Mouse (Mus musculus): ENCODE data around the gene Zfp458.

Zfp458 gene

GRCm38 (mm10) chr13:67278314-67278713 is at the start of gene Zfp458:
TSS of gene Zfp458 (minus strand) at chr13:67278466.
- in situ Hi-C loops (cut with MboI; ENCODE audit: unreplicated experiment in 2 of 2): no loop called here

- in situ Hi-C loops (cut with MboI; ENCODE audit: unreplicated experiment in 2 of 2): loop anchor here in 1 of 2 experiments (10.0 kb wide), 1 partner anchor 182 kb away; the partner anchor contains the start of gene Zfp759
Measured at GRCm38 (mm10) chr13:67306718-67307117, 28.5 kb upstream of the Zfp458 start.

DNA sequence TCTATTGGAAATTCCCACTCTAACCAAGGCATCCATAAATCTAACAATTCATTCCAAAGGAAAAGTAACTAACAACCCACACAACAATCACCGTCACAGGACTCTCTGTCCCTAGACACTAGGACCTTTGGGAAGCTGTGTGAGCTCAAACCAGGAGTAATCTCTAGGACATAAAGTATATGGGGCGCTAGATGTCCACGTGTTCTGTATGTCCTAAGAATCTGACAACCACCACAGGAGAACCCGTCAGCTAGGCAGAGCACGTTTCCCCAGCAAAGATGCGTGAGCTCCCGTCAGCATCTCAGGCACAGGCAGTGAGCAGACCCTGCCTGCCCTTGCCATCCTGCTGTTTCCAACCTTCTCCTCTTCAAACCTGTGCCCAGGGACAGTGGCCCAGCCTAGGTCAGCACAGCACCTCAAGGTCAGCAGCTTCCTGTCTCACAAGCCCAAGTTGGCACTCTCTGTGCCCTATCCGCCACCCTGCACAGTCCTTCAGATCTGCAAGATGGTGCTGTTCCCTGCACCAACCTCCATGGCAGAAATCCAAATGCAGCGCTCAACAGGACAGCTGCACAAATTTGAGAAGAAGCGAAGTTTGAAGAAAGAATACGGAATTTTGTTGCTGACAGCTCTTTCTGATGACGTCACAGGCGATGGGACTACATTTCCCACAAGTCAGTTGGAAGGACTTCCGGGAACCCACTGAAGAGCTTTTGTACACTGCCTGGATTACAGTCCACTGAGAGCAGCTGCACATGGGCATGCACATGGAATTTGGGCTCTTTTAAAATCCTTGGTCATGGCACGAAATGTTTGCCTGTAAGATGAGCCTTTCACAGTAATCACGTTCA is 27.8 kb upstream of the Zfp458 start, which contains the start of gene Zfp457:
Gene Zfp457 (minus strand): TSS at position 664 of the 851 bp plus-strand sequence.
- in situ Hi-C loops (cut with MboI; ENCODE audit: unreplicated experiment in 2 of 2): loop anchor here in 1 of 2 experiments (10.0 kb wide), 1 partner anchor 181 kb away; the partner anchor contains the start of gene Zfp759

DNA sequence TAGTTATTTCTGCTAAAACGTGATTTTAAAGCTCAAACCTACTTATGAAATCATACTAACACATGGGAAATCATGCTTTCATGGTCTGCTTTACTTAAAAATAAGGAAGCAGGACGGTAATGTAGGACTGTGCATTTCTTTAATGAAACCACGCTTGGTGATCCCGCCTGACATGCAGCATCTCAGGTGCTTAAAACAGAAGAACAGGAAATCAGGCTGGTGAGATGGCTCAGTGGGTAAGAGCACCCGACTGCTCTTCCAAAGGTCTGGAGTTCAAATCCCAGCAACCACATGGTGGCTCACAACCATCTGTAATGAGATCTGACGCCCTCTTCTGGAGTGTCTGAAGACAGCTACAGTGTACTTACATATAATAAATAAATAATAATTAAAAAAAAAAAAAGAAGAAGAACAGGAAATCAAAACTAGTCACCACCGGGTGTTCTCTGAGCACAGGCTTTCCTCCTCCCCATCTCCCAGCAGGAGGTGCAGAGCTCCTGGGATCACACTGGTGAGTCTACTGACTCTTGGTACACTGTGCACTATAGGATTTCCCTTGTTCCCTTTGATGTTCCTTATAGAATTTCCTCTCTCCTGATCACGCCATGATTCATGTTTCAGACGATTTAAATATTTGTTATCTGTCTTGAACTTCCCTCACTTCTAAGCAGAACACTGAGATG is 8.7 kb downstream of the Zfp458 start:
- in situ Hi-C loops (cut with MboI; ENCODE audit: unreplicated experiment in 2 of 2): loop anchor here (5.0 kb wide), 2 partner anchors 162 to 458 kb away; partner anchors contain the start of genes Gm28557 (in 1 of the 2) and Zfp65 (in 1 of the 2)

- in situ Hi-C loops (cut with MboI; ENCODE audit: unreplicated experiment in 2 of 2): loop anchor here (5.0 kb wide), 2 partner anchors 161 to 459 kb away; partner anchors contain the start of genes Gm28557 (in 1 of the 2) and Zfp65 (in 1 of the 2)
Measured at GRCm38 (mm10) chr13:67268568-67269369, 9.5 kb downstream of the Zfp458 start.

GRCm38 (mm10) chr13:67214015-67214607 is 64.2 kb downstream of the Zfp458 start:
- in situ Hi-C loops (cut with MboI; ENCODE audit: unreplicated experiment in 2 of 2): no loop called here
